Mouse (Mus musculus) neutrophil, adult 5-6 weeks (primary cell): ENCODE measurements around the gene Nrap. TPM values are rescaled to one million over a fixed set of nuclear protein-coding genes. Genes with fewer than 3 reads are reported as not detected.
"Not testable (repeated sequence)": the region's sequence is repeated elsewhere in the genome, so short reads cannot be mapped to it uniquely, and the experiment has no call there.

Source experiments
- ATAC-seq: fragments of 151-379, 151-347 bp; 2 replicates; pipeline ENCODE4 v1.8.0; 2017; ENCODE audit warnings: mild to moderate bottlenecking, moderate TSS enrichment; ENCODE audit not compliant: insufficient number of reproducible peaks, poor library complexity, low FRiP score, severe bottlenecking; ENCODE audit errors: extremely low read depth
- total RNA-seq: library from RNA; stranded (forward); fragments of 200-1000 nt; gene quantifications from 2 replicates; pipeline ENCODE4 v1.2.3, GENCODE M21; 2017

The Nrap gene
- total RNA-seq, 1 experiment from 2014 or later: not detected

GRCm38 (mm10) chr19:56370389-56371150 is 19.3 kb downstream of the Nrap start:
- ATAC-seq: no peak

- ATAC-seq: no peak
These were observed 20.9 kb downstream of the Nrap start for GRCm38 (mm10) chr19:56368912-56369311.

GRCm38 (mm10) chr19:56367778-56368177 is 22.1 kb downstream of the Nrap start:
- no peak for ATAC-seq

- ATAC-seq: no peak
These were observed 23.2 kb downstream of the Nrap start for GRCm38 (mm10) chr19:56366625-56367024.

GRCm38 (mm10) chr19:56366168-56366567 is 23.7 kb downstream of the Nrap start:
- ATAC-seq: no peak

GRCm38 (mm10) chr19:56364563-56364962 is 25.3 kb downstream of the Nrap start:
- no peak for ATAC-seq

GRCm38 (mm10) chr19:56363721-56364460 is 25.9 kb downstream of the Nrap start:
- no peak for ATAC-seq

GRCm38 (mm10) chr19:56358890-56359289 is 30.9 kb downstream of the Nrap start:
- ATAC-seq: no peak

GRCm38 (mm10) chr19:56357374-56357708 is 32.5 kb downstream of the Nrap start:
- ATAC-seq: not testable (repeated sequence)

- no peak for ATAC-seq
These were observed 33.1 kb downstream of the Nrap start for GRCm38 (mm10) chr19:56356480-56357373.

GRCm38 (mm10) chr19:56355201-56355600 is 34.6 kb downstream of the Nrap start:
- ATAC-seq: no peak

- ATAC-seq: no peak
These were observed 36.1 kb downstream of the Nrap start for GRCm38 (mm10) chr19:56353689-56354088.

GRCm38 (mm10) chr19:56349295-56349694 is 40.5 kb downstream of the Nrap start:
- no peak for ATAC-seq

GRCm38 (mm10) chr19:56346750-56347149 is 43.1 kb downstream of the Nrap start:
- no peak for ATAC-seq

- ATAC-seq: no peak
These were observed 43.8 kb downstream of the Nrap start for GRCm38 (mm10) chr19:56346016-56346415.

- ATAC-seq: no peak
These were observed 45.8 kb downstream of the Nrap start for GRCm38 (mm10) chr19:56343869-56344563.

- no peak for ATAC-seq
These were observed 47.8 kb downstream of the Nrap start for GRCm38 (mm10) chr19:56342006-56342405.

GRCm38 (mm10) chr19:56336826-56337225 is 53.0 kb downstream of the Nrap start:
- no peak for ATAC-seq

GRCm38 (mm10) chr19:56336321-56336720 is 53.5 kb downstream of the Nrap start:
- ATAC-seq: no peak
